Mouse (Mus musculus) G1E-ER4 (cell line): ENCODE measurements around the gene Xlr4c. TPM values are rescaled to one million over a fixed set of nuclear protein-coding genes. Genes with fewer than 3 reads are reported as not detected.
"Not testable (repeated sequence)": the region's sequence is repeated elsewhere in the genome, so short reads cannot be mapped to it uniquely, and the experiment has no call there.

Experiments
- GATA1 ChIP-seq: IDR thresholded peaks from one replicate; pipeline ENCODE4 v1.8.0; 2012; ENCODE audit warnings: low read length, inconsistent platforms
- polyA plus RNA-seq: library from polyadenylated mRNA; stranded (reverse); fragments of >175 nt; gene quantifications from 2 replicates; pipeline ENCODE4 v1.2.3, GENCODE M21; 2012

Gene Xlr4c
- not detected in 2 replicates for polyA plus RNA-seq

- TF ChIP-seq GATA1: not testable (repeated sequence)
Measured at GRCm38 (mm10) chrX:73242821-73243325, at the start of gene Xlr4c. TSS of gene Xlr4c (minus strand) at chrX:73243130.

GRCm38 (mm10) chrX:73265270-73265669 lies 22.3 kb upstream of the Xlr4c start, which contains the start of gene Xlr3c:
TSS of gene Xlr3c (minus strand) at chrX:73265390.
- TF ChIP-seq GATA1: not testable (repeated sequence)

- no peak for TF ChIP-seq GATA1
Measured at GRCm38 (mm10) chrX:73229288-73229687, 13.6 kb downstream of the Xlr4c start.

GRCm38 (mm10) chrX:73228606-73229214 lies 14.2 kb downstream of the Xlr4c start:
- TF ChIP-seq GATA1: no peak

GRCm38 (mm10) chrX:73227914-73228605 lies 14.9 kb downstream of the Xlr4c start, which contains the start of gene F8a:
TSS of gene F8a (plus strand) at chrX:73228291.
- TF ChIP-seq GATA1: no peak

- TF ChIP-seq GATA1: no peak
Measured at GRCm38 (mm10) chrX:73225365-73225764, 17.6 kb downstream of the Xlr4c start.

- TF ChIP-seq GATA1: not testable (repeated sequence)
Measured at GRCm38 (mm10) chrX:73213819-73214564, 28.9 kb downstream of the Xlr4c start, which contains the start of gene Xlr4b. TSS of gene Xlr4b (plus strand) at chrX:73214333.

GRCm38 (mm10) chrX:73191934-73192333 lies 51.0 kb downstream of the Xlr4c start, which contains the start of gene Xlr3b:
TSS of gene Xlr3b (plus strand) at chrX:73192207.
- TF ChIP-seq GATA1: not testable (repeated sequence)

Other genes starting within 250 kb of the Xlr4c start
- gene Pnma5, start 206.0 kb downstream of the Xlr4c start, polyA plus RNA-seq: 0.03 TPM in 1 of 2 replicates, not detected in the other
- not detected in 2 replicates for gene Pnma3, start 178.3 kb downstream of the Xlr4c start, polyA plus RNA-seq
- gene Xlr4a, start 160.7 kb downstream of the Xlr4c start, polyA plus RNA-seq: not detected in 2 replicates
- gene Xlr3a, start 146.0 kb downstream of the Xlr4c start, polyA plus RNA-seq: not detected in 2 replicates
- not detected in 2 replicates for gene Gm14685, start 126.1 kb downstream of the Xlr4c start, polyA plus RNA-seq
- not detected in 2 replicates for gene Xlr5b, start 94.3 kb downstream of the Xlr4c start, polyA plus RNA-seq
- not detected in 2 replicates for gene DXBay18, start 93.7 kb downstream of the Xlr4c start, polyA plus RNA-seq
- not detected in 2 replicates for gene Spin2d, start 66.1 kb downstream of the Xlr4c start, polyA plus RNA-seq
- gene Xlr3b, start 50.9 kb downstream of the Xlr4c start, polyA plus RNA-seq: not detected in 2 replicates
- gene Xlr4b, start 28.8 kb downstream of the Xlr4c start, polyA plus RNA-seq: not detected in 2 replicates
- 19.2 and 21.6 TPM in 2 replicates for gene F8a, start 14.8 kb downstream of the Xlr4c start, polyA plus RNA-seq
- not detected in 2 replicates for gene Xlr3c, start 22.3 kb upstream of the Xlr4c start, polyA plus RNA-seq
- not detected in 2 replicates for gene Xlr5a, start 49.8 kb upstream of the Xlr4c start, polyA plus RNA-seq
- not detected in 2 replicates for gene Xlr5c, start 49.8 kb upstream of the Xlr4c start, polyA plus RNA-seq
- gene Gm45015, start 93.7 kb upstream of the Xlr4c start, polyA plus RNA-seq: not detected in 2 replicates
- gene Zfp275, start 99.5 kb upstream of the Xlr4c start, polyA plus RNA-seq: 2.1 and 2.3 TPM in 2 replicates
- not detected in 2 replicates for gene Gm18336, start 155.6 kb upstream of the Xlr4c start, polyA plus RNA-seq
- not detected in 2 replicates for gene Zfp92, start 168.0 kb upstream of the Xlr4c start, polyA plus RNA-seq
- not detected in 2 replicates for gene Trex2, start 192.2 kb upstream of the Xlr4c start, polyA plus RNA-seq
- 3.4 and 3.5 TPM in 2 replicates for gene Haus7, start 215.9 kb upstream of the Xlr4c start, polyA plus RNA-seq
- not detected in 2 replicates for gene Bgn, start 240.5 kb upstream of the Xlr4c start, polyA plus RNA-seq